Mouse (Mus musculus) telencephalon, adult 2 months (tissue): ENCODE data around the gene Olfr885.

Source experiments
- DNase-seq: peaks from one replicate; pipeline ENCODE4 v3.0.0-alpha.2; 2011; ENCODE audit warnings: low read depth, low spot score

The Olfr885 gene

DNA sequence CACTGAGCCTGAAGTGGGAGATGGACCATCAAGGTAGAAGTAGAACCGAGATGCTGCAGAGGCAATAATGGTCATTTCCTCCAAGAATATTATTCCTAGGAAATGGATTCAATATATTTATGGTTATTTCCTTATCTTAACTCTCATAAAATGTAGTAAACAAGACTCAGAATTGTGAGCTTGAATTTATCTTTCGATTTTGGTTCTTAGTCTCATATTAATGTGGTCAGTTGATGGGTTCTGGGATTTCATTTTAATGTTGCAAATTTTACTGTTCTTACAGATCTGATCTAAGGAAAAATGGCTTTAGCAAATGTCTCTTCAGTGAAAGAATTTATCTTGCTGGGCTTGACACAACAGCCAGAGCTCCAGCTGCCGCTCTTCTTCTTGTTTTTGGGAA, at the start of gene Olfr885:
Olfr885 (plus strand) TSS at position 301 of the 400 bp plus-strand sequence.
- DNase-seq = no peak

DNA sequence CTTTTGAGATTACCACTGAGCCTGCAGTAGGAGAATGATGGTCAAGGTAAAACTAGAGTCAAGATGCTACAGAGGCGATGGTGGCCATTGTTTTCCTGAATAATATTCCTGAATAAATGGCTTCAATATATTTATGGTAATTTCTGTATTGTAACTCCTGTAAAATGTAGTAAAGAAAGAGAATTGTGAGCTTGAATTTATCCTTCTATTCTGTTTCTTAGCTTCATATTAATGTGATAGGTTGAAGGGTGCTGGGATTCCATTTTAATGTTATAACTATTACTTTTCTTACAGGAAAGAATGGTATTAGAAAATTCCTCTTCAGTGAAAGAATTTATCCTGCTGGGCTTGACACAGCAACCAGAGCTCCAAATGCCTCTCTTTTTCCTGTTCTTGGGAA, 35.6 kb upstream of the Olfr885 start, which contains the start of gene Olfr883:
Olfr883 (plus strand) TSS at position 301 of the 400 bp plus-strand sequence.
- no peak for DNase-seq

DNA sequence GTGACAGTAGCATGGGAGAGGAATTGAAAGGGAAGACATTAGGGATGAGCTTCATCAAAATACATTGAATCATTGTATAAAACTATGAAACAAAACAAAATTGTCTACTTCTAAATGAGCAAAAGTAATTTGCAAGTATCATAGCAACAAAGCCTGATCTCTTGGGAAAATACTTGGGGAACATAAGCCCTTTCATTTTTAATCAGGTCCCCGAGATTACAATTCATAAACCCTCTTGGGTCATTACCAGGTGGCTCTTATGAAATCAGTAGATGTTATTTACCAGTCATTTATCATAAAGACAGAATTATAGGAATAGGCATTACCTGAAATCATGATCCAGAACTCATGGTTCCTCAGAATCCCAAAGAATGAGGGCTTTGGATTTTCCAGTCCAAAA, 14.9 kb upstream of the Olfr885 start, which contains the start of gene Olfr884:
Olfr884 (plus strand) TSS at position 301 of the 400 bp plus-strand sequence.
- DNase-seq = no peak

DNA sequence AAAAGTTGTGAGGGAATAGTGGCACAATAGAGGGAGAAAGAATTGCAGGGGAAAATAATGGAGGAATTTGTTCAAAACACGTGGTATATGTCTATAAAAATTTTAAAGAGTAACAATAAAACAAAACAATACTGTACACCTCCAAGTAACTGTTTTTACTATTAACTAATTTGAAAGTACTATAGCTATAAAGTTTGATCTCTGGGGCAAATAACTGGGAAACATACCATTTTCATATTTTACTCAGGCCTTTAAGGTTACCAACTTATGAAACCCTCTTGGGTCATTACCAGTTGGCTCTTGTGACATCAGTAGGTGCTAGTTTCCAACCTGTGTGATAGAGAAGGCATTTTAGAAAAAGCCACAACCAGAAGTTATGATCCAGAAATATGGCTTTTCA, 22.6 kb downstream of the Olfr885 start, which contains the start of gene Olfr887:
Olfr887 (plus strand) TSS at position 301 of the 400 bp plus-strand sequence.
- DNase-seq = no peak

DNA sequence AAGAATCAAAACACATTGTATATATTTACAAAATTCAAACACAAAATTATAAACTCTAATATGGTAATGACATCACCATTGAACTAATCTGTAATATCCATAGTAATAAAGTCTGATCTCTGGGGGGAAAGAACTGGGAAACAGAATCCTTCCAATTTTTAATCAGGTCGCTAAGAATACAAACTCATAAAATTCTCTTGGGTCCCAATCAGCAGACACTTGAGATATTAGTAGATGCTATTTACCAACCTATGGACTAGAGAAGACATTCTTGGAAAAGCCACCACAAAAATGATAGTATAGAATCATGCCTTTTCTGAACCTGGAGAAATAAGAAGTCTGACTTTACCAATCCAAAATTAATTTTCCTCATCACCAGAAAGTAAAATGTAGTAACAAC, 46.7 kb downstream of the Olfr885 start, which contains the start of gene Olfr888:
Olfr888 (plus strand) TSS at position 301 of the 400 bp plus-strand sequence.
- no peak for DNase-seq
